Mouse (Mus musculus): ENCODE results near the gene Gpr83. TPM values are rescaled to one million over a fixed set of nuclear protein-coding genes. Genes with fewer than 3 reads are reported as not detected.
"Not testable (repeated sequence)": the region's sequence is repeated elsewhere in the genome, so short reads cannot be mapped to it uniquely, and the experiment has no call there.

Gene Gpr83
- polyA plus RNA-seq, 1 experiment from 2014 or later: 0.46 TPM

GRCm38 (mm10) chr9:14875743-14876507 is 15.9 kb downstream of the Gpr83 start:
- no peaks in the 10 kb centered on the region for H3K36me3 ChIP-seq (ENCODE audit: control insufficient read depth, insufficient read depth, low read length)
- no peak overlapping the region for H3K4me3 ChIP-seq (ENCODE audit: low read length)
- no peaks in the 10 kb centered on the region for H3K27me3 ChIP-seq (ENCODE audit: control insufficient read depth, insufficient read depth, low read length)
- ATAC-seq (ENCODE audit: low FRiP score, low TSS enrichment): no peak
- WGBS: 73% methylated on average over 5 of the region's 5 CpGs
- no peaks in the 10 kb centered on the region for H3K9me3 ChIP-seq (ENCODE audit: control insufficient read depth, low read length)
- no peak overlapping the region for H3K9ac ChIP-seq (ENCODE audit: low read depth, low read length)
- 0 out of 2 replicates have a peak, but pooled peaks cover 3% of the 10 kb centered on the region for H3K4me1 ChIP-seq (ENCODE audit: control insufficient read depth, insufficient read depth, low read length)
- no peak overlapping the region for H3K4me2 ChIP-seq (replicated peaks; ENCODE audit: low read depth, low read length)
- no peak overlapping the region for H3K27ac ChIP-seq (ENCODE audit: low read depth, low read length)

- not testable (repeated sequence) for H3K9me3 ChIP-seq (ENCODE audit: control insufficient read depth, low read length); H3K27ac ChIP-seq (ENCODE audit: low read depth, low read length); H3K9ac ChIP-seq (ENCODE audit: low read depth, low read length); H3K27me3 ChIP-seq (ENCODE audit: control insufficient read depth, insufficient read depth, low read length); H3K4me3 ChIP-seq (ENCODE audit: low read length); H3K4me2 ChIP-seq (replicated peaks; ENCODE audit: low read depth, low read length); H3K36me3 ChIP-seq (ENCODE audit: control insufficient read depth, insufficient read depth, low read length); ATAC-seq (ENCODE audit: low FRiP score, low TSS enrichment); H3K4me1 ChIP-seq (ENCODE audit: control insufficient read depth, insufficient read depth, low read length)
- WGBS: 17% methylated on average over 8 of the region's 8 CpGs
Observed at GRCm38 (mm10) chr9:14876566-14876965, 16.6 kb downstream of the Gpr83 start.

- H3K4me3 ChIP-seq (ENCODE audit: low read length): no peak overlapping the region
- no peaks in the 10 kb centered on the region for H3K36me3 ChIP-seq (ENCODE audit: control insufficient read depth, insufficient read depth, low read length)
- H3K4me1 ChIP-seq (ENCODE audit: control insufficient read depth, insufficient read depth, low read length): no peaks in the 10 kb centered on the region
- H3K9ac ChIP-seq (ENCODE audit: low read depth, low read length): no peak overlapping the region
- no peak for ATAC-seq (ENCODE audit: low FRiP score, low TSS enrichment)
- H3K9me3 ChIP-seq (ENCODE audit: control insufficient read depth, low read length): no peaks in the 10 kb centered on the region
- no peak overlapping the region for H3K4me2 ChIP-seq (replicated peaks; ENCODE audit: low read depth, low read length)
- no peaks in the 10 kb centered on the region for H3K27me3 ChIP-seq (ENCODE audit: control insufficient read depth, insufficient read depth, low read length)
- no peak overlapping the region for H3K27ac ChIP-seq (ENCODE audit: low read depth, low read length)
- 78% methylated on average over 4 of the region's 4 CpGs for WGBS
Observed at GRCm38 (mm10) chr9:14884641-14885040, 24.6 kb downstream of the Gpr83 start.

- Histone ChIP-seq H3K27me3 (ENCODE audit: control insufficient read depth, insufficient read depth, low read length) (no peaks in the 10 kb centered on the region), H3K9ac (ENCODE audit: low read depth, low read length) (no peak overlapping the region), H3K4me2 (replicated peaks; ENCODE audit: low read depth, low read length) (no peak overlapping the region), H3K4me1 (ENCODE audit: control insufficient read depth, insufficient read depth, low read length) (no peaks in the 10 kb centered on the region), H3K27ac (ENCODE audit: low read depth, low read length) (no peak overlapping the region), H3K4me3 (ENCODE audit: low read length) (no peak overlapping the region), H3K36me3 (ENCODE audit: control insufficient read depth, insufficient read depth, low read length) (no peaks in the 10 kb centered on the region), H3K9me3 (ENCODE audit: control insufficient read depth, low read length) (no peaks in the 10 kb centered on the region)
- no peak for ATAC-seq (ENCODE audit: low FRiP score, low TSS enrichment)
Observed at GRCm38 (mm10) chr9:14885151-14885550, 25.1 kb downstream of the Gpr83 start.

- Histone ChIP-seq H3K36me3 (ENCODE audit: control insufficient read depth, insufficient read depth, low read length) (no peaks in the 10 kb centered on the region), H3K27me3 (ENCODE audit: control insufficient read depth, insufficient read depth, low read length) (no peaks in the 10 kb centered on the region), H3K4me3 (ENCODE audit: low read length) (no peak overlapping the region), H3K9me3 (ENCODE audit: control insufficient read depth, low read length) (no peaks in the 10 kb centered on the region), H3K27ac (ENCODE audit: low read depth, low read length) (no peak overlapping the region), H3K9ac (ENCODE audit: low read depth, low read length) (no peak overlapping the region), H3K4me1 (ENCODE audit: control insufficient read depth, insufficient read depth, low read length) (no peaks in the 10 kb centered on the region), H3K4me2 (replicated peaks; ENCODE audit: low read depth, low read length) (no peak overlapping the region)
- 88% methylated on average over 1 of the region's 1 CpGs for WGBS
- ATAC-seq (ENCODE audit: low FRiP score, low TSS enrichment): no peak
Observed at GRCm38 (mm10) chr9:14885954-14886353, 25.9 kb downstream of the Gpr83 start.

GRCm38 (mm10) chr9:14887787-14888382 is 27.9 kb downstream of the Gpr83 start:
- H3K9ac ChIP-seq (ENCODE audit: low read depth, low read length): no peak overlapping the region
- no peaks in the 10 kb centered on the region for H3K4me1 ChIP-seq (ENCODE audit: control insufficient read depth, insufficient read depth, low read length)
- peak; percentile 43; the same call in 1 of the 2 replicates for ATAC-seq (ENCODE audit: low FRiP score, low TSS enrichment)
- H3K27me3 ChIP-seq (ENCODE audit: control insufficient read depth, insufficient read depth, low read length): no peaks in the 10 kb centered on the region
- H3K36me3 ChIP-seq (ENCODE audit: control insufficient read depth, insufficient read depth, low read length): no peaks in the 10 kb centered on the region
- WGBS: 89% methylated on average over 6 of the region's 6 CpGs
- H3K9me3 ChIP-seq (ENCODE audit: control insufficient read depth, low read length): no peaks in the 10 kb centered on the region
- no peak overlapping the region for H3K27ac ChIP-seq (ENCODE audit: low read depth, low read length)
- H3K4me2 ChIP-seq (replicated peaks; ENCODE audit: low read depth, low read length): no peak overlapping the region
- no peak overlapping the region for H3K4me3 ChIP-seq (ENCODE audit: low read length)

- Histone ChIP-seq H3K27me3 (ENCODE audit: control insufficient read depth, insufficient read depth, low read length) (no peaks in the 10 kb centered on the region), H3K4me2 (replicated peaks; ENCODE audit: low read depth, low read length) (no peak overlapping the region), H3K4me3 (ENCODE audit: low read length) (no peak overlapping the region), H3K9ac (ENCODE audit: low read depth, low read length) (no peak overlapping the region), H3K36me3 (ENCODE audit: control insufficient read depth, insufficient read depth, low read length) (no peaks in the 10 kb centered on the region), H3K4me1 (ENCODE audit: control insufficient read depth, insufficient read depth, low read length) (no peaks in the 10 kb centered on the region), H3K9me3 (ENCODE audit: control insufficient read depth, low read length) (no peaks in the 10 kb centered on the region), H3K27ac (ENCODE audit: low read depth, low read length) (no peak overlapping the region)
- 54% methylated on average over 6 of the region's 6 CpGs for WGBS
- no peak for ATAC-seq (ENCODE audit: low FRiP score, low TSS enrichment)
Observed at GRCm38 (mm10) chr9:14888671-14889070, 28.7 kb downstream of the Gpr83 start.

- 89% methylated on average over 3 of the region's 3 CpGs for WGBS
- no peaks in the 10 kb centered on the region for H3K9me3 ChIP-seq (ENCODE audit: control insufficient read depth, low read length)
- H3K4me3 ChIP-seq (ENCODE audit: low read length): no peak overlapping the region
- H3K9ac ChIP-seq (ENCODE audit: low read depth, low read length): no peak overlapping the region
- H3K27me3 ChIP-seq (ENCODE audit: control insufficient read depth, insufficient read depth, low read length): no peaks in the 10 kb centered on the region
- H3K36me3 ChIP-seq (ENCODE audit: control insufficient read depth, insufficient read depth, low read length): no peaks in the 10 kb centered on the region
- H3K4me1 ChIP-seq (ENCODE audit: control insufficient read depth, insufficient read depth, low read length): no peaks in the 10 kb centered on the region
- no peak overlapping the region for H3K4me2 ChIP-seq (replicated peaks; ENCODE audit: low read depth, low read length)
- ATAC-seq (ENCODE audit: low FRiP score, low TSS enrichment): no peak
- H3K27ac ChIP-seq (ENCODE audit: low read depth, low read length): no peak overlapping the region
Observed at GRCm38 (mm10) chr9:14890699-14891098, 30.7 kb downstream of the Gpr83 start.

- 90% methylated on average over 5 of the region's 5 CpGs for WGBS
- H3K27me3 ChIP-seq (ENCODE audit: control insufficient read depth, insufficient read depth, low read length): no peaks in the 10 kb centered on the region
- ATAC-seq (ENCODE audit: low FRiP score, low TSS enrichment): no peak
- H3K9ac ChIP-seq (ENCODE audit: low read depth, low read length): no peak overlapping the region
- no peaks in the 10 kb centered on the region for H3K36me3 ChIP-seq (ENCODE audit: control insufficient read depth, insufficient read depth, low read length)
- H3K4me2 ChIP-seq (replicated peaks; ENCODE audit: low read depth, low read length): no peak overlapping the region
- no peak overlapping the region for H3K27ac ChIP-seq (ENCODE audit: low read depth, low read length)
- H3K4me3 ChIP-seq (ENCODE audit: low read length): no peak overlapping the region
- no peaks in the 10 kb centered on the region for H3K4me1 ChIP-seq (ENCODE audit: control insufficient read depth, insufficient read depth, low read length)
- H3K9me3 ChIP-seq (ENCODE audit: control insufficient read depth, low read length): no peaks in the 10 kb centered on the region
Observed at GRCm38 (mm10) chr9:14891891-14892290, 31.9 kb downstream of the Gpr83 start.

Measured in kidney, embryonic 14.5 days (tissue).